Mouse (Mus musculus) embryonic facial prominence, embryonic 10.5 days (tissue): ENCODE data around the gene Fads6. TPM values are rescaled to one million over a fixed set of nuclear protein-coding genes. Genes with fewer than 3 reads are reported as not detected.

Experiments
- DNase-seq: peaks from one replicate; pipeline ENCODE4 v3.0.0-alpha.2; 2017; ENCODE audit warnings: low spot score
- H3K27ac ChIP-seq: fragments of 300-500 bp; sonication (generic); replicated peaks from 2 replicates; pipeline ENCODE4 v1.5.1; 2016; ENCODE audit warnings: mild to moderate bottlenecking
- H3K27me3 ChIP-seq: fragments of 300-500 bp; sonication (generic); replicated peaks from 2 replicates; pipeline ENCODE4 v1.6.1; 2016; ENCODE audit warnings: low read depth, mild to moderate bottlenecking; ENCODE audit not compliant: poor library complexity, severe bottlenecking
- H3K36me3 ChIP-seq: fragments of 300-500 bp; sonication (generic); replicated peaks from 2 replicates; pipeline ENCODE4 v1.6.1; 2016; ENCODE audit warnings: mild to moderate bottlenecking, moderate library complexity
- H3K4me1 ChIP-seq: fragments of 300-500 bp; sonication (generic); 2 replicates; pipeline ENCODE4 v1.6.1; 2016
- H3K4me3 ChIP-seq: fragments of 300-500 bp; sonication (generic); 2 replicates; pipeline ENCODE4 v1.5.1; 2016; ENCODE audit warnings: mild to moderate bottlenecking, moderate library complexity
- H3K9me3 ChIP-seq: fragments of 300-500 bp; sonication (generic); 2 replicates; pipeline ENCODE4 v1.6.1; 2016; ENCODE audit warnings: mild to moderate bottlenecking
- WGBS: fragments of 180-500 bp; shearing (Covaris S2); methylation state at CpG from one replicate; pipeline ENCODE4 v1.1.7; 2016; 5-methylcytosine and 5-hydroxymethylcytosine counted together
- polyA plus RNA-seq: library from polyadenylated mRNA; unstranded; fragments of >200 nt; fragmentation: Nextera tagmentation; extraction: Ambion mirVana; gene quantifications from 2 replicates; pipeline ENCODE4 v1.2.1, GENCODE M21; 2016

Gene Fads6
- polyA plus RNA-seq, 1 experiment from 2014 or later = 0.27 TPM

DNA sequence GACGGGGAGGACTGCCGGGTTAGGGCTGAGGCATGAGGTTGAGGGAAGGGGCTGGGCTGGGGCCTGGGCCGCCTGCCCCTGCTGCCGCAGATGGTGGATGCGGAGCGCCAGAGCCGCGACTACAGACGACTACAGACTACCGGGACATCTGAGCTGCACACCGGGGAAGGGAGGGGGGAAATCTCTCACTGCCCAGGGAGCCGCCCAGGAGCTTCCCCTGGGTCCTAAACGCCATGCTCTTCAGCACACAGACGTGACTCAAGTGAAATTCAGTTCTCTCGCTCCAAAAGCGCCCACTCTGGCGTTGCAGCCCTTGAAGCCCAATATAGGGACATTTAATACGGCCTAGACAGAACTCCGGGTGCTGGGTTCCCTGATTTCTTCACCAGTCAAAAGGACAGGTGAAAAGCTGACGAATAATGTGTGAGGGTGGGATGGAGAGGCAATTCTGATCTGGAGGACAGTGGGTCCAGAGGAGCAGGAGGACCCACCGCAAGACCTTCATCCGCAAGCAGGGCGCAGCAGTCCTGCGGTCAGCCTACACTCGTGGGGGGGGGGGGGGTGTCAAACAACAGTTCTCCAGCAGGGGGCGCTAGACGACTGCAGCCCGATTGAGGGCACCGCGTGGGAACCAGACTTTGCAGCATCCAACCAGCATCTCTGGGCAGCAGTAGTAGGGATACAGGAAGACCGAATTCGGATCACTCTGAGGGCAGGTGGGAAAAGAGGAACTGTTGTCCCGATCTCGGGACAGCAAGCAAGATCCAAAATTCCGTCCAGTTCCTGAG, 24.6 kb upstream of the Fads6 start, which contains the start of gene Ush1g:
Ush1g (minus strand) TSS at position 136 of the 788 bp plus-strand sequence.
- Histone ChIP-seq H3K9me3 (no peaks in the 10 kb centered on the region), H3K27ac (no peak within 1 kb of the TSS), H3K4me3 (peak within 1 kb of the TSS; percentile 28; the same call in 1 of the 2 replicates), H3K36me3 (no peaks in the 10 kb centered on the region), H3K4me1 (peaks cover 40% of the 10 kb centered on the region), H3K27me3 (peaks cover 97% of the 10 kb centered on the region)
- DNase-seq = peak; percentile 91
- WGBS = 5% methylated on average over 35 of the region's 35 CpGs

DNA sequence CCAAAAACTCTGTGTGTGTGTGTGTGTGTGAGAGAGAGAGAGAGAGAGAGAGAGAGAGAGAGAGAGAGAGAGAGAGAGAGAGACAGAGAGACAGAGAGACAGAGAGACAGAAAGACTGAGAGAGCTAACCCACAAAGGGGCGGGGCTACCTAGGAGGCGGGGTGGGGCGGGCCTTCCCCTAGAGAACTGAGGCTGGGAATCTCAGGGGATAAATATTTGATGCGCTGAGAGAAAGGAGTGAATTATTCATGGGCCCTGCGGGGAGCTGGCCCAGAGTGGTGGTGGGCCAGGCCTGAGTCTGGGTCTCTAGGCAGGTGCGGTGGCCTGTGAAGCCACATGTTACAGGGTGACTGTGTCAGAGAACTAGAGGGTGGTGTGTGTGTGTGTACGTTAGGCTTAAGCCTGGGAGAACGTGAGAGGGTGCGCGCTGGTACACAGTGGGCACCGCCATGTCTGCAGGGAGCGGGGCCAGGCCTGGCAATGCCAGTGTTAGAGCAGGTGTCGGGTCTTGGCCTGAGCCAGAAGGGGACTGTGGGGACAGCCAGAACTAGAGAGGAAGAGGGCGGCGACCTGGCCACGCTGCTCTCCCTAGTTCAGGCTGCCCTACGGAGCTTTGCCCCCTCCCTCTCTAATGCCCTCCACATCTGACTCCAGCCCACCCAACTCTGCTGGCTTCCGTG, 22.4 kb upstream of the Fads6 start:
- H3K27me3 ChIP-seq = peaks cover 100% of the 10 kb centered on the region
- no peaks in the 10 kb centered on the region for H3K9me3 ChIP-seq
- 7% methylated on average over 18 of the region's 18 CpGs for WGBS
- no peak for DNase-seq
- H3K36me3 ChIP-seq = no peaks in the 10 kb centered on the region
- H3K4me1 ChIP-seq = peaks cover 40% of the 10 kb centered on the region
- no peak overlapping the region for H3K27ac ChIP-seq
- no peak overlapping the region for H3K4me3 ChIP-seq

DNA sequence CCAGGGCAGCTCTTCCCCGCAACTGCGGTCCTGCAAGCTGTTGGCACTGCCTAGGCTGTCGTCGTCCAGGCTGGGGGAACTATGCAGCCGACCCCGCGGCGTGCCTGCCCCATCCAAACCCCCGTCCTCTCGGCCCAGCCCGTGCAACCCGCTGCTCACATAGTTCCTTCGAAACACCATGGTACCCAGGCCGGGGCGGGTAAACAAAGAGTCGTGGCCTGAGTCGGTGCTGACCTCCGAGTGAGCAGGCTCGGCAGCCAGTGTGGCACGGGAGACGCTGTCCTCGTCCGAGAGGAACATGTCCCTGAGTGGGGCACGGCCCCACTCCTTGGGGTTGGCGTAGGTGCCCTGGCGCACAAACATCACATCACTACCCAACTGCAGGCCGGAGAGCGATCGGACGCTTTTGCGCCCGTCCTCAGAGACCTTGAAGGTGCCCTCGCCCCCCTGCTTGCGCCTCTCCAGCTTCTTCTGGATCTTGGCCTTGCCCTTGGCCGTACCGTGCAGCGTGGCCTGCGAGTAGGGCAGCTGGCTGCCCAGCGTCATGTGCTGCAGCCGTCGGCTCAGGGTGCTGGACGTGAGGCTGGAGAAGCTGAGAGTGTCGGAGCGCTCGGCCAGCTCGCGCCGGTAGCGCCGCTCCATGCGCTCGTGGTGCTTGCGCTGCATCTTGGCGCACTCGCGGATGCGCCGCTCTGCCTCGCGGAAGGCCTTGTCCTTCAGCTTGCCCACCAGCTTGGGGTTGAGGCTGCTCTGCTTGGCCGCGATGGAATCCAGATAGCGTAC, 21.0 kb upstream of the Fads6 start:
- WGBS = 4% methylated on average over 63 of the region's 63 CpGs
- peaks cover 40% of the 10 kb centered on the region for H3K4me1 ChIP-seq
- H3K9me3 ChIP-seq = no peaks in the 10 kb centered on the region
- H3K27me3 ChIP-seq = peaks cover 100% of the 10 kb centered on the region
- no peak overlapping the region for H3K27ac ChIP-seq
- H3K36me3 ChIP-seq = no peaks in the 10 kb centered on the region
- peak; percentile 44 for DNase-seq
- H3K4me3 ChIP-seq = peak overlapping the region; percentile 21

DNA sequence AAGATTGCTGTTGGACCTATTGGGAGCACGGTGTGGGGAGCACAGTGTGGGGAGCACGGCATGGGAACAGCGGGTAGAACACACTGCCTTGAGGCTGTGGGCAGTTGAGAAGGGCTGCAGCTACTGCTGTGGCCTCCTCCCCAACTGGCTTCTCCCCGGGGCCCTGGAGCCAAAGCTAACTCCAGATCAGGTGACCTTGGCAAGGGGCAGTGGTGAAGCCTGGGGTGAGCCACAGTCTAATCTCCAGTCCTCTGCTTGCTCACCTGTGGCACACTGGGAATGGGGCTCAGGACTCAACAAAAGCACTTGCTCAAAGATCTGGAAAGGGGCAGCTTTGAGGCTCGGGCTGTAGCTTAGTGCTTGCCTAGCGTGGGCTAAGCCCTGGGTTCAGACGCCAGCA, 19.7 kb upstream of the Fads6 start:
- no peaks in the 10 kb centered on the region for H3K9me3 ChIP-seq
- 58% methylated on average over 7 of the region's 7 CpGs for WGBS
- no peak overlapping the region for H3K27ac ChIP-seq
- H3K4me1 ChIP-seq = peaks cover 35% of the 10 kb centered on the region
- DNase-seq = no peak
- peaks cover 100% of the 10 kb centered on the region for H3K27me3 ChIP-seq
- H3K36me3 ChIP-seq = no peaks in the 10 kb centered on the region
- no peak overlapping the region for H3K4me3 ChIP-seq

DNA sequence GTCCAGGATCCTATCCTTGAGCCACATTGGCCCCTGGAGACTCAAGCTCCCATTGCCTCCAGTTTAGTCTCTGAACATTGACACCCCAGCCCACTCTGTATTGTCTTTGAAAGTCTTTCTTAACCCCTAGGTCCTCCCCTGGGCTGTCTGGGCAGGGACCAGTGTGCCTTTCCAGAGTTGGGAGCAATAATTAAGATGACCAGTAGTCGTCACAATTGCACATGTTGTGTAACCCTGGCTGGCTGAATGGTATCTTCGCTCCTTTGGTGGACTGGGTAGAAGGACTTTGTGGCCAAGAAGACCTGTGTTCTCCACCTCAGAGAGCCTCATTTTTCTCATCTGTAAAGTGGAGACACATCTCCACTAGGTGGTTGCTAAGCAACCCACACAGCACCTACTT, 16.8 kb upstream of the Fads6 start:
- Histone ChIP-seq H3K36me3 (no peaks in the 10 kb centered on the region), H3K9me3 (no peaks in the 10 kb centered on the region), H3K4me3 (no peak overlapping the region), H3K4me1 (peaks cover 12% of the 10 kb centered on the region), H3K27ac (no peak overlapping the region), H3K27me3 (peaks cover 87% of the 10 kb centered on the region)
- DNase-seq = no peak
- WGBS = 39% methylated on average over 2 of the region's 2 CpGs

DNA sequence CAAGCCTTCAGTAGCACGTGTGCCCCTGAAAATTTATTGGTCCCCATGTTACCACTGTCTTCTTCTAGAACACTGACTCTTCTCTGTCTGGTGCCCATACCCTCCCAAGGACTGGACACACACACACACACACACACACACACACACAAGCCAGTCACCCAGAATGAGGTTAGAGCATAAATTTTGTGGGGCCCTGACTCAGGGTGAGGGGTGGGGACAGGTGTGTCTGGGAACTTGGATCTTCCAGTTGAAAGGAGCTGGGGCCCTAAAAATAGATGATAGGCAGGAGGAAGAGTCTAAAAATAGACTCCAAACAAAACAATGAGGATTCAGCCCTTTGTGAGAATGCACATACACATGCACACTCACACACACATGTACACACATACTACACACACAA, 11.3 kb upstream of the Fads6 start:
- no peak overlapping the region for H3K4me3 ChIP-seq
- H3K4me1 ChIP-seq = peaks cover 11% of the 10 kb centered on the region
- no peaks in the 10 kb centered on the region for H3K9me3 ChIP-seq
- H3K27ac ChIP-seq = no peak overlapping the region
- 72% methylated on average over 1 of the region's 1 CpGs for WGBS
- H3K36me3 ChIP-seq = no peaks in the 10 kb centered on the region
- no peak for DNase-seq
- peaks cover 76% of the 10 kb centered on the region for H3K27me3 ChIP-seq

DNA sequence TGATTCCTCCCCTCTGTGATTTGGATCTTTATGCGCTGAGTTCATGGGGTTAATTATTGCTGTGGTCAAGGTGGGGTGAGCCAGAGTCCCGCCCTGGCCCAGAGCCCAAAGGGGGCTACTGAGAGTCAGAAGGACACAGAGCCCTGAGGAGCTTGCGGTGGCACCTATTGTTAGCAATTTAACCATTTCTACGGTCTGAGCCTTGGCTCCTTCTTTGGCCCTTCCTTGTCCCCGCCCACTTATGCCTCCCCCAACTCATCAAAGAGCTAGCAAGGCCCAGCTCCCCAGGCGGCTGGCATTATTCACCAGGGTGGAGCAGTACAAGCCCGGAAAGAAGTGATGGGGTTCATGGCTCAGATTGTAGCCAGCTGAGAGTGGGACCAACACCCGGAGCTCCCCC, 9.4 kb upstream of the Fads6 start, which contains the start of gene Otop2:
Otop2 (plus strand) TSS at position 301 of the 400 bp plus-strand sequence.
- peaks cover 57% of the 10 kb centered on the region for H3K27me3 ChIP-seq
- peak within 1 kb of the TSS; percentile 10; the same call in 1 of the 2 replicates for H3K27ac ChIP-seq
- H3K36me3 ChIP-seq = no peaks in the 10 kb centered on the region
- 17% methylated on average over 8 of the region's 8 CpGs for WGBS
- peaks cover 11% of the 10 kb centered on the region for H3K4me1 ChIP-seq
- H3K9me3 ChIP-seq = no peaks in the 10 kb centered on the region
- DNase-seq = no peak
- no peak within 1 kb of the TSS for H3K4me3 ChIP-seq

DNA sequence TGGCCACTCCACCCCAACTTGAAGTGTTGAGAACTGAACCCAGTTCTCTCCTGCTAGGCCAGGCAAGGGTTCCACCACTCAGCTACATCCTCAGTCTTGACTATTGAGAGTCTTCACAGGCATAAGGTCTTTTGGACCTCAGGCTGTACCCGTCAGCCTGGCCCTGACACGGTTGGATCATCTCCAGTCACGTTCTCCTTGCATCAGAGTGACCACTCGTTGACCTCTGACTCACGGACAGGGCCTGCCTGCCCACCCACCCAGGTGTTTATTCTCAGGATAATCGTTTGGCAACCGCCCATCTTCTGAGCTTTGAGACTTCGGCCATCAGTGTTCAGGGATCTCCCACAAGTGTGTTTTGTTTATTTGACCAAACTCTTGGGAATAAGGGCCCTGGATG, 5.7 kb upstream of the Fads6 start:
- Histone ChIP-seq H3K9me3 (0 out of 2 replicates have a peak, but pooled peaks cover 3% of the 10 kb centered on the region), H3K36me3 (no peaks in the 10 kb centered on the region), H3K4me1 (peaks cover 11% of the 10 kb centered on the region), H3K27me3 (peaks cover 53% of the 10 kb centered on the region), H3K27ac (no peak overlapping the region), H3K4me3 (no peak overlapping the region)
- DNase-seq = no peak
- WGBS = 73% methylated on average over 8 of the region's 8 CpGs

DNA sequence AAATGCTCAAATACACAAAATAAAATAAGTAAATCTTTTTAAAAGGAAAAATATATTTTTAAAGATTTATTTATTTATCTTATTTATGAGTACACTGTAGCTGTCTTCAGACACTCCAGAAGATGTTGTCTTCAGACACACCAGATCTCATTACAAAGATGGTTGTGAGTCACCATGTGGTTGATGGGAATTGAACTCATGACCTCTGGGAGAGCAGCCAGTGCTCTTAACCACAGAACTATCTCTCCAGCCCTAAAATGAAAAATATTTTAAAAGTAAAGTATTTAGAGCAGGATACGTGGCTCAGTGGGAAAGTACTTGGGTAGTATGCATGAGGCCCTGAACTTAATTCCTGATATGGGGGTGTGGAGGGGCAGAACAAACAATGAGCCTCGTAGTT, 3.9 kb upstream of the Fads6 start:
- 90% methylated on average over 2 of the region's 2 CpGs for WGBS
- Histone ChIP-seq H3K36me3 (no peaks in the 10 kb centered on the region), H3K9me3 (0 out of 2 replicates have a peak, but pooled peaks cover 3% of the 10 kb centered on the region), H3K27ac (no peak overlapping the region), H3K4me3 (no peak overlapping the region), H3K4me1 (peaks cover 17% of the 10 kb centered on the region), H3K27me3 (peaks cover 53% of the 10 kb centered on the region)
- no peak for DNase-seq

DNA sequence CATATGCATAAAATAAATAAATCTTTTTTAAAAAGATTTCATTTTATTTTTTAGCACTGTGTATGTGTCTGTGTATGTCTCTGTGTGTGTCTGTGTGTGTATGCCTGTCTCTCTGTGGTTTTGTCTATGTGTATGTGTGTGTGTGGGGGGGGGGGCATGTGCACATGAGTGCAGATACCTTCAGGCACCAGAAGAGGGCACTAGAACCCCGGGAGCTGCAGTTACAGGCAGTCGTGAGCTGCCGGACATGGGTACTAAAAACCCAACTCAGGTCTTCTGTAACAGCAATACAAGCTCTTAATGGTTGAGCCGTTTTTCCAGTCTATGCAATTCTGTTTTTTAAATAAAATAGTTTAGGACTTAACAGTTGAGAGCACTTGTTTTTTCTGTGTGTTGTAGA, 3.3 kb upstream of the Fads6 start:
- WGBS = 79% methylated on average over 4 of the region's 4 CpGs
- 0 out of 2 replicates have a peak, but pooled peaks cover 3% of the 10 kb centered on the region for H3K9me3 ChIP-seq
- H3K27ac ChIP-seq = no peak overlapping the region
- no peaks in the 10 kb centered on the region for H3K36me3 ChIP-seq
- H3K4me1 ChIP-seq = peaks cover 15% of the 10 kb centered on the region
- no peak overlapping the region for H3K4me3 ChIP-seq
- H3K27me3 ChIP-seq = peaks cover 53% of the 10 kb centered on the region
- no peak for DNase-seq

DNA sequence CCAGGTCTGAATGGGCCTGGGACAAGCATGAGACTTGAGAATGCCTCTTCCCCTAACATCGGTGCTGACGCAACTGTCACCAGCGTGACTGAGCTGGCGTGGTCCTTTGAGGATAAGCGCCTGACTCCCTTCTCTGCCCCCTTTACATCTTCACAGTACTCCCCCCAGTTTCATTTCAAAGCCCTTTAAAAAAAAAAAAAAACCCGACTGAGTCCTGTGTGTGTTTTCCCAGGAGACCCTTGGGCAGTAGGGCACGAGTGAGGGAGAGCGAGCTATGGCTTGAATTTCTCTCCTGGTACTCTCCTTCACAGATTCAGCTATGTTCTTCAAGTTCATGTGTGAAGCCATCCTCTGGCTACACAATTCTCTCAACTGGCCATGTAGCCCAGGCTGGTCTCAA, 697 bp upstream of the Fads6 start:
- no peak for DNase-seq
- Histone ChIP-seq H3K9me3 (0 out of 2 replicates have a peak, but pooled peaks cover 3% of the 10 kb centered on the region), H3K4me3 (peak overlapping the region; percentile 64; the same call in 1 of the 2 replicates), H3K27me3 (peaks cover 49% of the 10 kb centered on the region), H3K36me3 (no peaks in the 10 kb centered on the region), H3K4me1 (peaks cover 16% of the 10 kb centered on the region), H3K27ac (no peak overlapping the region)
- 59% methylated on average over 8 of the region's 8 CpGs for WGBS
